Mouse (Mus musculus) neural tube, embryonic 13.5 days (tissue): ENCODE measurements at regions not wholly inside any gene's neighbourhood (a gene's known extent, or its start where the extent isn't known, plus 50 kb on each side); places are given as distances from the start of the nearest gene placed in this dataset.

ENCODE experiments used
- ATAC-seq: fragments of 200-750 bp; cut with Nextera tagmentation; 2 replicates; pipeline ENCODE4 v1.8.0; 2017; ENCODE audit warnings: low read depth, mild to moderate bottlenecking, moderate TSS enrichment, moderate library complexity
- H3K27ac ChIP-seq: fragments of 300-500 bp; sonication (generic); replicated peaks from 2 replicates; pipeline ENCODE4 v1.5.1; 2015; ENCODE audit warnings: moderate library complexity, mild to moderate bottlenecking, inconsistent platforms
- H3K27me3 ChIP-seq: fragments of 300-500 bp; sonication (generic); 2 replicates; pipeline ENCODE4 v1.6.1; 2015; ENCODE audit warnings: mild to moderate bottlenecking, inconsistent platforms
- H3K36me3 ChIP-seq: fragments of 300-500 bp; sonication (generic); 2 replicates; pipeline ENCODE4 v1.6.1; 2015; ENCODE audit warnings: mild to moderate bottlenecking, inconsistent platforms
- H3K4me1 ChIP-seq: fragments of 300-500 bp; sonication (generic); replicated peaks from 2 replicates; pipeline ENCODE4 v1.6.1; 2015; ENCODE audit warnings: inconsistent platforms
- H3K4me2 ChIP-seq: fragments of 300-500 bp; sonication (generic); 2 replicates; pipeline ENCODE4 v1.6.1; 2015; ENCODE audit warnings: inconsistent platforms, mild to moderate bottlenecking, moderate library complexity
- H3K4me3 ChIP-seq: fragments of 300-500 bp; sonication (generic); 2 replicates; pipeline ENCODE4 v1.5.1; 2015; ENCODE audit warnings: mild to moderate bottlenecking, inconsistent platforms
- H3K9ac ChIP-seq: fragments of 300-500 bp; sonication (generic); 2 replicates; pipeline ENCODE4 v1.6.1; 2015; ENCODE audit warnings: moderate library complexity, mild to moderate bottlenecking, inconsistent platforms
- H3K9me3 ChIP-seq: fragments of 300-500 bp; sonication (generic); 2 replicates; pipeline ENCODE4 v1.6.1; 2016; ENCODE audit warnings: inconsistent platforms
- WGBS: fragments of 180-500 bp; shearing (Covaris S2); methylation state at CpG from one replicate; pipeline ENCODE4 v1.1.7; 2015; 5-methylcytosine and 5-hydroxymethylcytosine counted together

GRCm38 (mm10) chr12:7382455-7382854 lies 595.0 kb upstream of the Apob start:
- WGBS = 90% methylated on average over 1 of the region's 1 CpGs
- Histone ChIP-seq H3K9ac (no peak overlapping the region), H3K4me1 (no peaks in the 10 kb centered on the region), H3K4me2 (no peak overlapping the region), H3K4me3 (no peak overlapping the region), H3K27me3 (no peaks in the 10 kb centered on the region), H3K36me3 (no peaks in the 10 kb centered on the region), H3K9me3 (no peaks in the 10 kb centered on the region), H3K27ac (no peak overlapping the region)
- no peak for ATAC-seq

GRCm38 (mm10) chr12:7403800-7404199 lies 573.6 kb upstream of the Apob start:
- Histone ChIP-seq H3K36me3 (no peaks in the 10 kb centered on the region), H3K4me2 (no peak overlapping the region), H3K27ac (no peak overlapping the region), H3K4me1 (no peaks in the 10 kb centered on the region), H3K9ac (no peak overlapping the region), H3K9me3 (no peaks in the 10 kb centered on the region), H3K27me3 (no peaks in the 10 kb centered on the region), H3K4me3 (no peak overlapping the region)
- 74% methylated on average over 4 of the region's 4 CpGs for WGBS
- no peak for ATAC-seq

- H3K27ac ChIP-seq = no peak overlapping the region
- no peak for ATAC-seq
- H3K4me3 ChIP-seq = no peak overlapping the region
- H3K9me3 ChIP-seq = no peaks in the 10 kb centered on the region
- no peaks in the 10 kb centered on the region for H3K4me1 ChIP-seq
- no peak overlapping the region for H3K4me2 ChIP-seq
- 87% methylated on average over 4 of the region's 4 CpGs for WGBS
- H3K27me3 ChIP-seq = no peaks in the 10 kb centered on the region
- H3K9ac ChIP-seq = no peak overlapping the region
- H3K36me3 ChIP-seq = no peaks in the 10 kb centered on the region
Measured at GRCm38 (mm10) chr12:7411810-7412209, 565.6 kb upstream of the Apob start.

GRCm38 (mm10) chr12:7420276-7420675 lies 557.2 kb upstream of the Apob start:
- Histone ChIP-seq H3K36me3 (no peaks in the 10 kb centered on the region), H3K4me1 (no peaks in the 10 kb centered on the region), H3K9me3 (no peaks in the 10 kb centered on the region), H3K4me2 (no peak overlapping the region), H3K27ac (no peak overlapping the region), H3K4me3 (no peak overlapping the region), H3K27me3 (no peaks in the 10 kb centered on the region), H3K9ac (no peak overlapping the region)
- WGBS = 35% methylated on average over 1 of the region's 2 CpGs
- no peak for ATAC-seq

- Histone ChIP-seq H3K9ac (no peak overlapping the region), H3K9me3 (no peaks in the 10 kb centered on the region), H3K27me3 (no peaks in the 10 kb centered on the region), H3K27ac (no peak overlapping the region), H3K36me3 (no peaks in the 10 kb centered on the region), H3K4me2 (no peak overlapping the region), H3K4me3 (no peak overlapping the region), H3K4me1 (no peaks in the 10 kb centered on the region)
- 66% methylated on average over 2 of the region's 2 CpGs for WGBS
- no peak for ATAC-seq
Measured at GRCm38 (mm10) chr12:7421826-7422540, 555.5 kb upstream of the Apob start.

- Histone ChIP-seq H3K36me3 (no peaks in the 10 kb centered on the region), H3K27me3 (no peaks in the 10 kb centered on the region), H3K27ac (no peak overlapping the region), H3K4me1 (no peaks in the 10 kb centered on the region), H3K4me3 (no peak overlapping the region), H3K9ac (no peak overlapping the region), H3K4me2 (no peak overlapping the region), H3K9me3 (no peaks in the 10 kb centered on the region)
- WGBS = 87% methylated on average over 4 of the region's 4 CpGs
- no peak for ATAC-seq
Measured at GRCm38 (mm10) chr12:7430981-7431380, 546.5 kb upstream of the Apob start.

- H3K36me3 ChIP-seq = no peaks in the 10 kb centered on the region
- no peak overlapping the region for H3K4me2 ChIP-seq
- H3K27me3 ChIP-seq = no peaks in the 10 kb centered on the region
- no peaks in the 10 kb centered on the region for H3K4me1 ChIP-seq
- no peak overlapping the region for H3K27ac ChIP-seq
- no peak for ATAC-seq
- 89% methylated on average over 2 of the region's 2 CpGs for WGBS
- no peaks in the 10 kb centered on the region for H3K9me3 ChIP-seq
- H3K9ac ChIP-seq = no peak overlapping the region
- H3K4me3 ChIP-seq = no peak overlapping the region
Measured at GRCm38 (mm10) chr12:7445238-7445637, 532.2 kb upstream of the Apob start.

GRCm38 (mm10) chr12:7450506-7450905 lies 526.9 kb upstream of the Apob start:
- Histone ChIP-seq H3K9me3 (no peaks in the 10 kb centered on the region), H3K4me2 (no peak overlapping the region), H3K9ac (no peak overlapping the region), H3K36me3 (no peaks in the 10 kb centered on the region), H3K27ac (no peak overlapping the region), H3K4me3 (no peak overlapping the region), H3K4me1 (no peaks in the 10 kb centered on the region), H3K27me3 (no peaks in the 10 kb centered on the region)
- WGBS = 56% methylated on average over 2 of the region's 2 CpGs
- ATAC-seq = no peak

- no peak overlapping the region for H3K4me2 ChIP-seq
- no peaks in the 10 kb centered on the region for H3K27me3 ChIP-seq
- H3K9ac ChIP-seq = no peak overlapping the region
- no peak for ATAC-seq
- H3K4me3 ChIP-seq = no peak overlapping the region
- 86% methylated on average over 5 of the region's 5 CpGs for whole genome bisulfite sequencing
- no peak overlapping the region for H3K27ac ChIP-seq
- no peaks in the 10 kb centered on the region for H3K9me3 ChIP-seq
- H3K4me1 ChIP-seq = no peaks in the 10 kb centered on the region
- H3K36me3 ChIP-seq = no peaks in the 10 kb centered on the region
Measured at GRCm38 (mm10) chr12:7457036-7457435, 520.4 kb upstream of the Apob start.

- no peak for ATAC-seq
- Histone ChIP-seq H3K27ac (no peak overlapping the region), H3K4me1 (no peaks in the 10 kb centered on the region), H3K27me3 (no peaks in the 10 kb centered on the region), H3K36me3 (no peaks in the 10 kb centered on the region), H3K9me3 (no peaks in the 10 kb centered on the region), H3K4me3 (no peak overlapping the region), H3K9ac (no peak overlapping the region), H3K4me2 (no peak overlapping the region)
- WGBS = 85% methylated on average over 4 of the region's 4 CpGs
Measured at GRCm38 (mm10) chr12:7457544-7457943, 519.9 kb upstream of the Apob start.

GRCm38 (mm10) chr12:7464947-7465346 lies 512.5 kb upstream of the Apob start:
- Histone ChIP-seq H3K4me3 (no peak overlapping the region), H3K27ac (no peak overlapping the region), H3K9me3 (no peaks in the 10 kb centered on the region), H3K36me3 (no peaks in the 10 kb centered on the region), H3K4me1 (no peaks in the 10 kb centered on the region; the same call in 1 of the 2 replicates), H3K27me3 (no peaks in the 10 kb centered on the region), H3K9ac (no peak overlapping the region), H3K4me2 (no peak overlapping the region)
- no peak for ATAC-seq
- WGBS = 8% methylated on average over 1 of the region's 1 CpGs

GRCm38 (mm10) chr12:7512579-7513248 lies 464.7 kb upstream of the Apob start:
- no peaks in the 10 kb centered on the region for H3K4me1 ChIP-seq
- no peak for ATAC-seq
- H3K4me2 ChIP-seq = no peak overlapping the region

GRCm38 (mm10) chr12:7537389-7537788 lies 440.1 kb upstream of the Apob start:
- Histone ChIP-seq H3K4me1 (no peaks in the 10 kb centered on the region), H3K9me3 (no peaks in the 10 kb centered on the region), H3K27me3 (no peaks in the 10 kb centered on the region), H3K9ac (no peak overlapping the region), H3K4me2 (no peak overlapping the region), H3K27ac (no peak overlapping the region), H3K36me3 (no peaks in the 10 kb centered on the region), H3K4me3 (no peak overlapping the region)
- no peak for ATAC-seq

More at GRCm38 (mm10) chr12:7512579-7513248, 464.7 kb upstream of the Apob start:
- 78% methylated on average over 12 of the region's 12 CpGs for WGBS
- Histone ChIP-seq H3K9ac (no peak overlapping the region), H3K27ac (no peak overlapping the region), H3K36me3 (no peaks in the 10 kb centered on the region), H3K27me3 (no peaks in the 10 kb centered on the region), H3K9me3 (no peaks in the 10 kb centered on the region), H3K4me3 (no peak overlapping the region)
